Mouse (Mus musculus) lung, embryonic 15.5 days (tissue): ENCODE data around the gene Shank1. TPM values are rescaled to one million over a fixed set of nuclear protein-coding genes. Genes with fewer than 3 reads are reported as not detected.

Experiments used
- ATAC-seq: fragments of 200-750 bp; cut with Nextera tagmentation; 2 replicates; pipeline ENCODE4 v1.8.0; 2017; ENCODE audit warnings: moderate number of reproducible peaks, borderline replicate concordance; ENCODE audit not compliant: low FRiP score, low TSS enrichment; ENCODE audit errors: extremely low read depth
- H3K27ac ChIP-seq: fragments of 300-500 bp; sonication (generic); 2 replicates; pipeline ENCODE4 v1.5.1; 2015; ENCODE audit warnings: moderate library complexity, mild to moderate bottlenecking, inconsistent platforms
- H3K27me3 ChIP-seq: fragments of 300-500 bp; sonication (generic); 2 replicates; pipeline ENCODE4 v1.6.1; 2015; ENCODE audit warnings: inconsistent platforms
- H3K36me3 ChIP-seq: fragments of 300-500 bp; sonication (generic); 2 replicates; pipeline ENCODE4 v1.6.1; 2015; ENCODE audit warnings: inconsistent platforms
- H3K4me1 ChIP-seq: fragments of 300-500 bp; sonication (generic); 2 replicates; pipeline ENCODE4 v1.6.1; 2015; ENCODE audit warnings: inconsistent platforms
- H3K4me2 ChIP-seq: fragments of 300-500 bp; sonication (generic); 2 replicates; pipeline ENCODE4 v1.6.1; 2015; ENCODE audit warnings: inconsistent platforms, mild to moderate bottlenecking, moderate library complexity
- H3K4me3 ChIP-seq: fragments of 300-500 bp; sonication (generic); 2 replicates; pipeline ENCODE4 v1.5.1; 2015; ENCODE audit warnings: mild to moderate bottlenecking, inconsistent platforms
- H3K9ac ChIP-seq: fragments of 300-500 bp; sonication (generic); 2 replicates; pipeline ENCODE4 v1.6.1; 2015; ENCODE audit warnings: inconsistent platforms
- H3K9me3 ChIP-seq: fragments of 300-500 bp; sonication (generic); 2 replicates; pipeline ENCODE4 v1.6.1; 2016; ENCODE audit warnings: inconsistent platforms
- WGBS: fragments of 180-500 bp; shearing (Covaris S2); methylation state at CpG from one replicate; pipeline ENCODE4 v1.1.7; 2015; 5-methylcytosine and 5-hydroxymethylcytosine counted together
- polyA plus RNA-seq: library from polyadenylated mRNA; unstranded; fragments of >200 nt; fragmentation: Nextera tagmentation; extraction: Ambion mirVana; gene quantifications from 2 replicates; pipeline ENCODE4 v1.2.1, GENCODE M21; 2015

Shank1 gene
- polyA plus RNA-seq = 0.96 and 1.1 TPM in 2 replicates

DNA sequence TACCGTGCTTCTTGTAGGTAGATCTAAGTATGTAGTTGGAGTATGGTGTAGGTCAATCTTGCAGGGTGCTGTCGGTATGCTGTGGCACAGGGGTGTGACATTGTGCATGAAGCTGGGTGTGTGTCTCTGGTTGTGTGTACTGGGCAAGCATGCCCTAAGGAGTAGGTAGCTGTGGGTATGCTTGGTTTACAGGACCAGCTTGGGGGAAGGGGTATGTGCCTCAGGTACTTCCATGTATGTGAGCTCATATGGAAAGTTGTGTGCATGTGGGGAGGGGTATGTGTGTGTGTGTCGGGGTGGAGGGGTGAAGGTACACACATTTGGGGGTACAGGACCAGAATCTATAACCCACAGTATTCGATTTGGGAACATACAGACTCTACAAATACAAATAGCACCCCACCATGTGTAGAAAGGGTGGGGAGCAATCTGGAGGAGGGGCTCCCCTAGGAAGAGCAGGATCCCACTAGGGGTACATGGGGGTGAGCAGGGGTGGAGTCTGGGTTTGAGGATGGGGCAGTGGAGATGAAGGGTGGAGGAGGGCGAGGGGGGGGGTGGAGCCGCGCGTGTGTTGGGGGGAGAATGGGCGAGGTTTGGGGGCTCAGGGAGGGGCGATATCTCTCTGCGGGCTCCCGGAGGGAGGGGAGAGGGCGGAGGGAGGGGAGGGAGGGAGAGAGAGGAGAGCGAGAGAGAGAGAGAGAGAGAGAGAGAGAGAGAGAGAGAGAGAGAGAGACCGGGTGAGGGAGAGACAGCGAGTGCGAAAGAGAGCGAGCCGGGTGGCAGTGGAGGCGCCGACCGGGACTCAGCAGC is at the start of gene Shank1:
TSS of gene Shank1 (plus strand) at position 779 of the 810 bp plus-strand sequence.
- Histone ChIP-seq H3K9me3 (no peaks in the 10 kb centered on the region), H3K4me3 (peak within 1 kb of the TSS; percentile 44), H3K9ac (peak within 1 kb of the TSS; percentile 32), H3K36me3 (no peaks in the 10 kb centered on the region), H3K4me2 (peak within 1 kb of the TSS; percentile 96), H3K4me1 (peaks cover 21% of the 10 kb centered on the region), H3K27ac (no peak within 1 kb of the TSS), H3K27me3 (peaks cover 54% of the 10 kb centered on the region)
- no peak for ATAC-seq
- WGBS = 11% methylated on average over 19 of the region's 22 CpGs

DNA sequence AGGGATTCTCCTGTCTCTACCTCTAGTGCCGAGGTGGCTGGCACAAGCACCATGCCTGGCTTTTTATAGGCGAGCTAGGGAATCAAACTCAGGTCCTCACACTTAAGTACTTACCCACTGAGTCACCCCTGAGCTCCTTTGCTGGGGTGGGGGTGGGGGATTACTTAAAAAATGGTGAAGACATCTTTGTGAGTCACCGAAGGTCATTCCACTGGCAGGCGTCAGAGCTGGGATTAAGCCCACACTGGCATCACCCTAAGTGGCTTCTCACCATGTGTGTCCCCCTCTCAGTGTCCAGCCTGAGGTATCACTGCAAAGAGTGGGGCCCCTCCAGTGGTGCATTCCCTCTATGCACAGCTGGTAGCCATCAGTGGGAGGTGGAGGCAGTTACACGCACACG is 49.6 kb upstream of the Shank1 start:
- WGBS = 66% methylated on average over 6 of the region's 6 CpGs
- ATAC-seq = no peak

DNA sequence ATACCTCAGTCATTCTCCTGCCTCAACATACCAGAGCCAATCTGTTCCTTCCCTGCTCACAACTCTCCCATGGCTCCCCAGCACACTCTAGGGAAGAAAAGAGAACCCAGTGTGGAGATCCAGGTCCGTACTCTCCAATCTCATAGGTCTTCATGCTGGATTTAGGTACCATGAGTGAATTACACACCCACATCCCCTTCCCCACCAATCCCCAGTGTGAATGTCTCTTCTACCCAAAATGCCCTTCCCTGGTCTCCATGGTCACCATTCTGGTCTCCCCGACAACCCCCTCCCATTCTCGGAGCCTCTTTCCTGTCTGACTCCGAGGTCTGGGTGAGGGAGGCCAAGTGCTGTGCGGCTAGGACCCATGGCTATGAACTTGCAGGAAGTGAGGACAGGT is 48.9 kb upstream of the Shank1 start, which contains the start of gene Gm15517:
TSS of gene Gm15517 (plus strand) at position 301 of the 400 bp plus-strand sequence.
- Histone ChIP-seq H3K9me3 (no peaks in the 10 kb centered on the region), H3K27me3 (peaks cover 26% of the 10 kb centered on the region), H3K9ac (no peak within 1 kb of the TSS), H3K27ac (no peak within 1 kb of the TSS), H3K4me3 (no peak within 1 kb of the TSS), H3K4me1 (peaks cover 5% of the 10 kb centered on the region; the same call in 1 of the 2 replicates), H3K4me2 (no peak within 1 kb of the TSS), H3K36me3 (no peaks in the 10 kb centered on the region)
- ATAC-seq = no peak
- 40% methylated on average over 5 of the region's 5 CpGs for WGBS

More for the DNA sequence above, 49.6 kb upstream of the Shank1 start:
- H3K36me3 ChIP-seq = no peaks in the 10 kb centered on the region
- H3K27ac ChIP-seq = no peak overlapping the region
- no peak overlapping the region for H3K4me2 ChIP-seq
- no peak overlapping the region for H3K9ac ChIP-seq
- no peak overlapping the region for H3K4me3 ChIP-seq
- H3K4me1 ChIP-seq = peaks cover 5% of the 10 kb centered on the region; the same call in 1 of the 2 replicates
- no peaks in the 10 kb centered on the region for H3K9me3 ChIP-seq
- peaks cover 26% of the 10 kb centered on the region for H3K27me3 ChIP-seq

DNA sequence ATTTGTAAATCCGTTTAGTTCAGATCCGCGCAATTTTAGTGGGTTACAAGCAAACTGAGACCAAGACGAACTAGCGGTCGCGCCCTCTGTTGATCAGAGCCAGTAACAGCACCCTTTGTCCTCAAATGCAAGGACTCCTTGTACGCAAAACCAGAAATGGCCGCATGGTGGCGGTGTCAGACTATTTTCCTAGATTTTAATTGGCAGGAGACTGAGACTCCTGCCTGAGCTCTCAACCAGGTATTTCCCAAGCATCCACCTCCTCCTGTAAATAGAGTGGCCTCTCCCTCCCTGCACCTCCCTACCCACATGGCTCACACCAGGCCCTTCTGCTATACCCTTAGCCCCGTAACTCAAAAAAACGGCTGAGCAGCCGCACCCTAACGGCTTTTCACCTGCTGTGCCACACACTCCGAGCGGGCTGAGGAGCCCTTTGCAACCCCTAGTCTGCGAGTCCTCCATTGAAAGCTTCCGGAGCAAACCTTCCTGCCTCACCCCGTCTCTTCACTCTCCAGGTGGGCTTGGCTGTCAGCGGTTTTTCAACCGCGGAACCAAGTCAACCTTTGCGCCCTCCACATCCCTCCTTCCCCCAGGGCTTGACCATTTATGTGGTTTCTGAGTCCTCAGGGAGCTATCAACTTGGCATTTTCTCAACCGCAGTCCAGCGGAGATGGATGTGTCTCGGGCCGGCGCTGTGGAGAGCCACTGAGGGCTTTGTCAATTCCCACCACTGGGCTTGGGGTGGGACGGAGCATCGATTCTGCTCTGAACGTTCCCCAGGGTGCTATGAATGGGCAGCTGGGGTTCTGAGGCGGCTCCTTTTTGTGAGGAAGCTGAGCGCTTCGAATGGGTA is 47.0 kb upstream of the Shank1 start:
- H3K9ac ChIP-seq = no peak overlapping the region
- peaks cover 26% of the 10 kb centered on the region for H3K27me3 ChIP-seq
- peak overlapping the region; percentile 48 for H3K4me2 ChIP-seq
- H3K9me3 ChIP-seq = no peaks in the 10 kb centered on the region
- ATAC-seq = peak; percentile 60
- peaks cover 5% of the 10 kb centered on the region; the same call in 1 of the 2 replicates for H3K4me1 ChIP-seq
- H3K36me3 ChIP-seq = no peaks in the 10 kb centered on the region
- no peak overlapping the region for H3K27ac ChIP-seq
- 0 out of 2 replicates have a peak overlapping the region, but pooled peaks have one; percentile 10 for H3K4me3 ChIP-seq
- 4% methylated on average over 34 of the region's 34 CpGs for WGBS

DNA sequence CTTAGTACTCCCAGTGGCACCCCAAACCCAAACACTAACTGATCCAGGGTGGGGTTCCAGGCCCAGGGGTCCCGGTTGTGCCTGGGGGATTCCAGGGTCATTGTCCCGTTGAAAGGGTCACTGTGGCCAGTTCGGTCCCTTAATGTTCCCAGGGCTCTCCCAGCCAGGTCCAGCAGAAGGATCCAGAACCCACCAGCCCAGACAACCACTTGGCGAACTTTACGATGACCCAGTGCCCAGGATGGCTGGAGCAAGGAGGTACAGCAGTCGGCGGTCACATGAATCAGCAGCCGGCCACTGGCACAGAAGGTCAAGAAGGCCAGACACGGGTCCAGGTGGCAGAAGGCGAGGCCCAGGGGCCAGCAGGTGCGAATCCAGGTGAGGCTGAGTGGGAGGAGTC is 41.9 kb upstream of the Shank1 start:
- WGBS = 81% methylated on average over 11 of the region's 11 CpGs
- Histone ChIP-seq H3K27me3 (peaks cover 20% of the 10 kb centered on the region), H3K9ac (no peak overlapping the region), H3K36me3 (no peaks in the 10 kb centered on the region), H3K9me3 (no peaks in the 10 kb centered on the region), H3K4me3 (no peak overlapping the region), H3K4me2 (no peak overlapping the region), H3K27ac (no peak overlapping the region), H3K4me1 (peaks cover 2% of the 10 kb centered on the region; the same call in 1 of the 2 replicates)
- no peak for ATAC-seq

DNA sequence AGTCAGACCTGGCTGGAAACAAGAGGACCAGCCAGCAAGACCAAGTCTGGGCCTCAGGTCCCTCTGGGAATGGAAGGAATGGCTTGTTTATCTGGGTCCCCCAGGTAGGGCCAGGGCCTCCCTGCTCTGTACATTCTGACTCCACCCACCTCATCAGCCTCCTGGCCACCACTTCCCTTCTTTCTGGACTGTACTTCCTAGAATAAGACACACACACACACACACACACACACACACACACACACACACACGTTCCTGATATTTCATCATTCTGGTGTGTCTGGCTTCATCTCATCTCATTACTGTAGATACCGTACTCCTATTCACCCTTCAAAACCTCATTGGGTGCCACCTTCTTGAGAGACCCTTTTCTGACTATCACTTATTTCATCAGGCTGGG is 40.7 kb upstream of the Shank1 start:
- no peak overlapping the region for H3K9ac ChIP-seq
- 77% methylated on average over 2 of the region's 2 CpGs for WGBS
- no peaks in the 10 kb centered on the region for H3K4me1 ChIP-seq
- peaks cover 18% of the 10 kb centered on the region for H3K27me3 ChIP-seq
- no peak overlapping the region for H3K4me2 ChIP-seq
- no peak overlapping the region for H3K27ac ChIP-seq
- no peak for ATAC-seq
- no peaks in the 10 kb centered on the region for H3K9me3 ChIP-seq
- H3K36me3 ChIP-seq = no peaks in the 10 kb centered on the region
- H3K4me3 ChIP-seq = no peak overlapping the region

DNA sequence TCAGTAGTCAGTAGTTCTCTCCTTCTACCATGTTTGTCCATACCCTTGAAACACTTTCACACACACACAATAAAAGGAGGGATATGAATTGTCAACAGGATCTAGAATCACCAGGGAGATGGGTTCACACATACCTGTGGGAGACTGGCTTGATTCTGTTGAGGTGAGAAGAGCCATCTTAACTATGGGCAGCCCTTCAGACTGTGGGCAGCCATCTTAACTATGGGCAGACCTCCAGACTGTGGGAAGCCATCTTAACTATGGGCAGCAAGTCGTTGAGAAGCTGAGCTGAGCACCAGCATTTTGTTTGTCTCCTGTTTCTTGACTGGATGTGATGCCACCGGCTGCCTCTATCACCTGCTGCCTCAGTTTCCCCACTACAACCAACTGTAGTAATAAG is 38.7 kb upstream of the Shank1 start:
- no peaks in the 10 kb centered on the region for H3K36me3 ChIP-seq
- no peak overlapping the region for H3K4me2 ChIP-seq
- H3K9me3 ChIP-seq = no peaks in the 10 kb centered on the region
- no peak overlapping the region for H3K4me3 ChIP-seq
- ATAC-seq = no peak
- no peaks in the 10 kb centered on the region for H3K4me1 ChIP-seq
- 68% methylated on average over 2 of the region's 2 CpGs for WGBS
- H3K9ac ChIP-seq = no peak overlapping the region
- H3K27ac ChIP-seq = no peak overlapping the region
- peaks cover 21% of the 10 kb centered on the region for H3K27me3 ChIP-seq

DNA sequence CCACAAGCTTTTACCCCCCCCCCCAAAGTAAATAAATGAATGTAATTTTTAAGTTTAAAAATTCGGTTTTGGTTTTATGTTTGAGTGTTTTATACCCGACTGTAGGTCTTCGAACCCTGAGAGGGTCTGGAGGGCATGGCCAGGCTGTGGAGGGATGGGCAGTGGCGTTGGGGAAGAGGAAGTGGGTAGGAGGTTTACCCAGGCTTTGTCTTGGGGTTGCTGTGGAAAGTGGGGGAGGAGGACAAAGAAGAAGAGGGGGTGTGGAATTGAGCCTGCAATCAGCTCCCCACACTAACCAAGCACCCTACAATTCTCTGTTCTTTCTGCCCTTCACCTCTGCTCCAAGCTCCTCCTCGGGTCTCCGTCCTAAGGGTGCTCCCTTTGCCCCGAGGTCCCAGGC is 37.5 kb upstream of the Shank1 start:
- WGBS = 76% methylated on average over 7 of the region's 7 CpGs

DNA sequence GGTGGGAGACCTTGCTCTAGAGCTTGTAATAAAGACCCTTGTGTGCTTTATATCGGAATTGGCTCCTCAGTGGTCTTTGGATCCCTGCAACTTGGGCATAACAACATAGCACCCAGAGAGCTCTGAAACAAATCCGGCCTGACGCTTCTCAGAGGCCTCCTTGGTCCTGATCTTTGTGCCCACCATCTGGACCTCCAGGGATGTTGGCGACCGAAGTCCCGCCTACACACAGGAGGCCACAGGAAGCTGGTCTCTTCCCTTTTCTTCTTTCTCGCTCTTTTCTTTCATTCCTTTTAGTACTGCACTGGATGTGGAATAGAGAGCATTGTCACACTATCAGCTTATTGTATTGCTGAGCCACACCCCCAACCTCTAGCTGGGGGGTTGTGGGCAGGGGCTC is 36.6 kb upstream of the Shank1 start:
- 74% methylated on average over 7 of the region's 7 CpGs for WGBS
- H3K36me3 ChIP-seq = no peaks in the 10 kb centered on the region
- H3K9me3 ChIP-seq = no peaks in the 10 kb centered on the region
- H3K4me3 ChIP-seq = no peak overlapping the region
- ATAC-seq = no peak
- no peak overlapping the region for H3K9ac ChIP-seq
- H3K4me2 ChIP-seq = no peak overlapping the region
- H3K27ac ChIP-seq = no peak overlapping the region
- peaks cover 20% of the 10 kb centered on the region for H3K27me3 ChIP-seq
- no peaks in the 10 kb centered on the region for H3K4me1 ChIP-seq

More for the DNA sequence above, 37.5 kb upstream of the Shank1 start:
- Histone ChIP-seq H3K4me3 (no peak overlapping the region), H3K4me1 (no peaks in the 10 kb centered on the region), H3K9ac (no peak overlapping the region), H3K36me3 (no peaks in the 10 kb centered on the region), H3K9me3 (no peaks in the 10 kb centered on the region), H3K27me3 (peaks cover 21% of the 10 kb centered on the region), H3K4me2 (no peak overlapping the region), H3K27ac (no peak overlapping the region)
- ATAC-seq = no peak

DNA sequence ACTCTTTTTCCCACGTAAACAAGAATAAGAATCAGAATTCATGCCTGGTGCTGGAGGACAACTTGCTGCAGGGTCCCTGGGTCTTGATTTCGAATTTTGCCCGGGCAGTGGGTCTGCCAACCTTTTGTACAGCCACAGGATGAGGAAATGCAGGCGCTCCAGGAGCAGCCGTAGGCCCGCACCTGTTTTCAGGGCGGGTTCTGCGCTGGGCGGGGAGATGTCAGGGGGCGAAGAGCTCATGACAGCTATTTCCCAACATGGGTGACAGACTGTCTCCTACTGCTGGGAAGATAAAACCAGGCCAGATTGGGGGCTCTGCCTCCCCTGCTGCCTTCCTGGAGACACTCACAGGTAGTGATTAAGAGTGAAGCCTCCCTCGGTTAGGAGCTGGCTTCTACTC is 36.0 kb upstream of the Shank1 start:
- Histone ChIP-seq H3K27ac (no peak overlapping the region), H3K9ac (no peak overlapping the region), H3K4me3 (no peak overlapping the region), H3K27me3 (peaks cover 18% of the 10 kb centered on the region), H3K9me3 (no peaks in the 10 kb centered on the region), H3K36me3 (no peaks in the 10 kb centered on the region), H3K4me1 (no peaks in the 10 kb centered on the region), H3K4me2 (no peak overlapping the region)
- 26% methylated on average over 11 of the region's 11 CpGs for WGBS
- no peak for ATAC-seq

DNA sequence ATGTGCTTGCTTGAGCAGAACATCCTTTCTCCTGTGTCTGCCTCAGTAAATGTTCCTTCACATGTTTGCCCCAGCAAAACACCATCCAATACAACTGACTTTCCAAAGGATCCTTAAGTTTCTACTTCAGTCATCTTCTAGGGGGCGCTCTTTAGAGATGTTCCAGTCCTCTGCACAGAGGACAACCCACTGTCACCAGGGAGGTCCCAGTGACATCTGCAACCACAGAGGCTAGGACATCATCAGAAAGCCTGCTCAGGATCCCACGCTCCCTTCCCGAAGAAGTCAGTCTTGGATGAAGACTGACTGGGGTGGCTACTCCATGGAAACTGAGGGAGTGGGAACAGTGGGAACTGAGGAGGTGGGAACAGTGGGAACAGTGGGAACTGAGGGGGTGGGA is 34.5 kb upstream of the Shank1 start:
- Histone ChIP-seq H3K4me1 (no peaks in the 10 kb centered on the region), H3K4me2 (no peak overlapping the region), H3K9ac (no peak overlapping the region), H3K4me3 (no peak overlapping the region), H3K36me3 (no peaks in the 10 kb centered on the region), H3K9me3 (no peaks in the 10 kb centered on the region), H3K27me3 (peaks cover 18% of the 10 kb centered on the region), H3K27ac (no peak overlapping the region)
- no peak for ATAC-seq
- WGBS = 61% methylated on average over 3 of the region's 3 CpGs
